Mouse (Mus musculus): ENCODE measurements at regions not wholly inside any gene's neighbourhood (a gene's known extent, or its start where the extent isn't known, plus 50 kb on each side); places are given as distances from the start of the nearest gene placed in this dataset.
"Not testable (repeated sequence)": the region's sequence is repeated elsewhere in the genome, so short reads cannot be mapped to it uniquely, and the experiment has no call there.

DNA sequence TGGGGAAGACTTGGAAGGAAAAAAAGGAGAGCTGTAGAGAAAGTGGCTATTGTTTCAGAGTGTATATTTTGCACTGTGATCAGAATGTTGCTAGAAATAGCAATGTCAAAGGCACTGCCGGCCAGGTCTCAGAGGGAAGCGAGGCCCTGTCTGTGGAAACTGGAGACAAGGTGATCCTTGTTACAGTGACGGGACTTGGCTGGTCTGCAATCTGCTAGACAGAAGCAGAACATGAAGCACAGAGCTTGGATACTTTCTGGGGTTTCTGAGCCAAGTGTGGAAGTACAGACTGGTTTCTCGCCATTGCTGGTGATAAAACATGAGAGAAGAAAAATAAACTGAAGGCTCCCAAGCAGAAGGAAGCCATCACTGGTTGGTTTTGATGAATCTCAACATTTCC is 198.3 kb upstream of the Slc7a14 start:
- DNase-seq (ENCODE audit: low spot score): peak; percentile 49

- no peak for DNase-seq (ENCODE audit: low spot score)
Measured at GRCm38 (mm10) chr3:31499201-31499968, 189.2 kb upstream of the Slc7a14 start.

GRCm38 (mm10) chr3:31495287-31495686 is 185.1 kb upstream of the Slc7a14 start:
- DNase-seq (ENCODE audit: low spot score): no peak

DNA sequence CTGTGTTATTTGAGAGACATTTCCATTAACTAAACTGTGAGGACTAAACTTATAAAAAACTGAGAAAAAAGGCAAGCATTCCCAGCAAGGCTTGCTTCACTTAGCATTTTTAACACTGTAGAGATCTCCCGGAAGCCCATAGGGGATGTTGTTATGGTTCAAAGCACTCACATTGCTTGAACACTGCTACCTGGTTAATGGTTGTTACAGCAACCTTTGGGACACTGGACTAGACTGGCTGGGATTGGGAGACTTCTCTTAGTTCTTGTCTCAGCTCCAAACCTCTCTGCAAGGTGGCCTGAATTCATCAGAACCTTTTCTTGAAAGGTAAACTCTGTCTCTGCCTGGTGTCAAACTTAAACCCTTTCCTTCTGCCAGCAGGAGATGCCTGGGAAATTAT is 184.5 kb upstream of the Slc7a14 start:
- DNase-seq (ENCODE audit: low spot score): no peak

- DNase-seq (ENCODE audit: low spot score): not testable (repeated sequence)
Measured at GRCm38 (mm10) chr3:31491736-31492135, 181.6 kb upstream of the Slc7a14 start.

GRCm38 (mm10) chr3:31487596-31487995 is 177.4 kb upstream of the Slc7a14 start:
- DNase-seq (ENCODE audit: low spot score): no peak

DNA sequence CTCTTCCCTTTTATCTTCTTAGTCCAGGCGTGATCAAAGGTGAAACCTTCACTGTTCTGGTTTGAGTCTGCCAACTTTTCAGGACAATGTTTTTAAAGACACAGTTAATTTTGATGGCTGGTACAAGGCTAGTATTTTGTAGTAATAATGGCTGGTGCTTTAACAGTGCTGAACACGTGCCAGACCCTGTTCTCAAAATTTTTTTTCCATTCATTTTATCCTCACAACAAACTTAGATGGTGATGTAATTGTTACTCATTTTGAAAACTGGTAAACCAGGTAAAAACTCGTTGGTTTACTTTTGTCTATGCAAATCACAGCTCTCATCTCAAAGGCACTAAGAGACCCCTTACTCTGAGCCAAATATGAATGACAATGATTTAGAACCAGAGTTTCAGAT is 171.8 kb upstream of the Slc7a14 start:
- no peak for DNase-seq (ENCODE audit: low spot score)

GRCm38 (mm10) chr3:31467882-31468281 is 157.7 kb upstream of the Slc7a14 start:
- no peak for DNase-seq (ENCODE audit: low spot score)

GRCm38 (mm10) chr3:31464260-31464659 is 154.1 kb upstream of the Slc7a14 start:
- no peak for DNase-seq (ENCODE audit: low spot score)

DNA sequence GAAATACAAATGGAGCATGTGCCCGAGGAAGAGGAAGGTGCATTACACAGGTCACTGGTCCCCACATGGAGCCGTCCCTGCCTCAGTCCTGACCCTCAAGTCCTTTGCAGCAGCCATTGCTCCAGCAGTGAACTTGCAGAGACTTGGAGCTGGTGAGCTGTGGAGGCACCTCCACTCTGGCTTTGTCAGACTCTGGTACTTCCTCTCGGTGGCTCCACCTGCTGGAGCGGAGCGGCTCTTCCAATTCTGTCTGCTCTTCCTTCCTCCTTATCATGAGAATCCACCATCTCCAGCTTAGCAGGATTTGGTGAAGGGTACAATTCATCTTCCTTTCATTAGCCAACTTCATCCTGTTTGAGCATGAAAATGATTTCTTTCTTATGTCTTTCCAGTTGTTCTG is 149.3 kb upstream of the Slc7a14 start:
- no peak for DNase-seq (ENCODE audit: low spot score)

DNA sequence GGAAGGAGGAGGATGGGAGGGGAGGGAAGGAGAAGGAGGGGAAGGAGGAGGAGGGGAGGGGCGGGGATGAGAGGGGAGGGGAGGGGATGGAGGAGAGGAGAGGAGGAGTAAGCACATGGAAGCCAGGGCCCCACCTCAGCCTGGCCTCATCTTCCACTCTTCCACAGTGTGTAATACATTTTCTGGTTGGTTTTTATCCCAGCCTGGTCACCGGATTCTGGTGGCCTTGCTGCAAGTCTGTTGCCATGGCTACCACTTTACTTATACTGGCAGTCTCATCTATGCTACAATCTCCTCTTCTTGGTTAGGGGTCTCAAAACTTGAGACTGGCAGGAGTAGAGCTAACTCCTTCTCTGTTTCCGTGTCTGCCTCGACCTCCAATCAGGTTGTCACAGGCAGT is 147.8 kb upstream of the Slc7a14 start:
- no peak for DNase-seq (ENCODE audit: low spot score)

DNA sequence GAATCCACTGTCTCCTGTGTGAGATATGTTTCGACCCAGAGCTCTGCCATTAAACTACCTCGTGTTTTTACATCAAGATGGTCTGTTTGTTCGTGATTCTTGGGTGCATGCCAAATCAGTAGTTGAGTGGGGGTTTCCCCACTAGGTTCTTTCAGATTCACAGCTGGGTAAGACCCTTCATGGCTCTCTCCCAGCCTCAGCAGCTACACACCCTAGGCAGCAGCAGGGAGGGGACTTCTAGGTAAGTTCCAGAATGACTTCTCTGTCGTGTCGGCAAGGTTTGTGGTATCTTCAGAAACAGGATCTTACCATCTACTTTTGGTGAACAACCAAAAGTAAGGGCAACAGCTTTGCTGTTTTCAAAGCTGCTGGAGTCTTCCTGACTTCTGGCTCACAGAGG is 144.9 kb upstream of the Slc7a14 start:
- no peak for DNase-seq (ENCODE audit: low spot score)

DNA sequence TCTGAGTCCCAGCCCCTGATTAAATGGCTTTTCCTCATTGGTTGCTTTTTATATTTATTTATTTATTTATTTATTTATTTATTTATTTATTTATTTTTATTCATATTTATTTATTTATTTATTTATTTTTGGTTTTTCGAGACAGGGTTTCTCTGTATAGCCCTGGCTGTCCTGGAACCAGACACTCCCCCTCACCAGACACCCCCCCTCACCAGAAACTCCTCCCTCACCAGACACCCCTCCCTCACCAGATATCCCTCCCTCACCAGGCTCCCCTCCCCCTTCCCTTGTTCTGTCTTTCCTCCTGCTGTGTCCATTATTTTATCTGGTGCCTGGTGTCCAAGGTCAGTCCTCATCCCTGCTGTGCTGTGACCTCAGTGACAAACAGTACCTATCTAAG is 134.7 kb upstream of the Slc7a14 start:
- no peak for DNase-seq (ENCODE audit: low spot score)

DNA sequence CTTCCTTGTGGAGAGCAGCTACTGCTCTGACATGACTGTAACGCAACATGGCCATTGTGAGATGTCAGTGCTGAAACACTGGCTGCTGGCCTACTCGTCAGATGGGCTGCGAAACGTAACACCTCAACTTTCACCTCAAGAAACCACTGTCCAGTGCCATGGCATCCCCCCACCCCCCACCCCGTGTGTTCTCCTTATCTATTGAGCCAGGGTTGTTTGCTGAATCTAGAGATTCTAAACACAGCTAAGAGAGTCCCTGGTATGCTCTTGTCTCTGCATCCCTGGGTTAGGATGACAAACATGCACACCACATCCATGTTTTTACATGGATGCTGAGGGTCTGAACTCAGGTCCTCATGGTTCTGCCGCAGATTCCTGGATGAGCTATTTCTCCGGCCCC is 134.1 kb upstream of the Slc7a14 start:
- no peak for DNase-seq (ENCODE audit: low spot score)

- DNase-seq (ENCODE audit: low spot score): no peak
Measured at GRCm38 (mm10) chr3:31443894-31444293, 133.7 kb upstream of the Slc7a14 start.

GRCm38 (mm10) chr3:31440282-31440681 is 130.1 kb upstream of the Slc7a14 start:
- DNase-seq (ENCODE audit: low spot score): no peak

DNA sequence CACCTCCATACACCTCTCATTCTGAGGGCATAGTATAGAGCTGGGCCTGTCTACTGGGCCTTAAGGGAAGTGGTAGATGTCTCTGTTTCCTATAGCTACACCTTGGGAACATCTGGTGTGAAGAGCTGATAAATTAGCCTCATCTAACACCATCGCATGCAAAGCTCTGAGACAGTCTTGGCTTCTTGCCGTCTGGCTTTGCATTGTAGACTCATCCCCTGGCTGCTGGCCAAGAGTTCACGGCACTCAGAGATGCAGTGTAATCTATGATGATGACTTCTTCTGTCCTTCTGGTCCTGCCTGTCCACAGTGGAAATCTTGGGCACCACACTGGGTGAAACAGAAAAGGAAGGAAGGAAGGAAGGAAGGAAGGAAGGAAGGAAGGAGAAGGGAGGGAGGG is 127.8 kb upstream of the Slc7a14 start:
- no peak for DNase-seq (ENCODE audit: low spot score)

GRCm38 (mm10) chr3:31435204-31435963 is 125.2 kb upstream of the Slc7a14 start:
- DNase-seq (ENCODE audit: low spot score): no peak

DNA sequence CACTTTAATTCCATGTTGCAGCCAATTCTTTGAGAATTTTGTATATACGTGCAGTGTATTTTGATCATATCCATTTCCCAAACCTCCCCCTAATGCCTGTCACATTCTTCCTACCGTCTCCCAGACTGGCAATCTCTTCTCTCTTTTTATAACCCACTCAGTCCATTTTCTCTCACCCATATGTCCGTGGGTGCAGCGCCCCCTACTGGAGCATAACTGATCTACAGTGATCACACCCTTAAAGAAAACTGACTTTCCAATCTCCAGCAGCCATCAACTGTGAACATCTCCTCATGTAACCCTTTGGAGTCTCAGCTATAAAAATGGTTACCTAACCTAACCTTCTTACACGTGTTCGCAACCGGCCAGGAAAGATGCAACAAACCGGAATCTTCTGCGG is 123.0 kb upstream of the Slc7a14 start:
- DNase-seq (ENCODE audit: low spot score): no peak

DNA sequence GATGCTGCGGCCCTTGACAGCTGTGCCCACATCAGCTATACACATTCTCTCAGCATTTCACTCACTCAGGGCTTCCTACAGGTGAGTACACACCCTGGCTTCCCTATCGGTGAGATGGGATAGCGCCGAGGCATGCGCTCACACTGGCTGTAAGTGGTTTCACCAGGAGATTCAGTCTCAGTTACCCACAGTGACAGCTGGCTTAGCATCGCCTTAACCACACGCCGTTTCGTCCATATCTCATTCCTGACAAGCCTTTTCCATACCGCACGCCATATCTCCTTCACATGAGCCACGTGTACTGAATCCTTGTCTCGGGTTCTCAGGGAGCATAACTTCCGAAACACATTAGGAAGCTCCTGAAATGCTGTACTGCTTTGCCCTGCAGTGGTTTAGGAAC is 113.3 kb upstream of the Slc7a14 start:
- no peak for DNase-seq (ENCODE audit: low spot score)

DNA sequence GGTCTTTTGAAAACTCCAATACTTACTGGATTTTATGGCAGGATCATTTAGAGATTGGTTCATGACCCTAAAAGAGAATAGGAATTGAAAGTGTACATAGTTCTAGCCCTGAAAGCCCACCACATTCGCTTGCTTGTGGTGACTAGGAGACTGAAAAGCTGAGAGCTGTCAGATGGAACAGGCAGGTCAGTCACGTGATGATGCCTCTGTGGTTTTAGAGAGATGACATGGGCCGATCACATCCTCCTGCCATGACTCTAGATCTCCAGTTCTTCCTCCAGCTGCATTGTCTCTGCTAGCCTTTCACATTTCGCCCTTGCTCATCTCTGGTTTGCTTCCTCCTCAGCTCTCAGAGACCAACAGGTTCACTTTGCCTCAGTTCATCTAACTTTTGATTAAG is 98.6 kb upstream of the Slc7a14 start:
- no peak for DNase-seq (ENCODE audit: low spot score)

DNA sequence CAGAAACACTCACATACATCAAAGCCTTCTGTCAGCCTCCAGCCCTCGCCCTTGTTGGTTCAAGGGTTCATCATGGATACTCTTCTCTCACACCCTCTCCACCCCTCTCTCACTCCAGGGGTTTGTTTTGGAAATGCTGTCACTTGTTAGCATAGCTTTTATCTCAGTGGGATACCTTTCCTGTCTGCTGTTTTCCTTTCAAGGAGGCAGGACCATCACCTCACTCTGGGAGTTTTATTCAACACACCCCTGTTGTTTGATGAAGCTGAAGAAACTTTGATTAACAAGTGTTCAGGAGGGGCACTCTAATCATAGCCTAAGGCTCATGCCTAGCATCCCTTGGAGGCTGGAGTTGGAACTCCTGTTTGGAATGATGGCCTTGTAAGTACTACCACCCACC is 95.7 kb upstream of the Slc7a14 start:
- DNase-seq (ENCODE audit: low spot score): no peak

- no peak for DNase-seq (ENCODE audit: low spot score)
Measured at GRCm38 (mm10) chr3:31399136-31399535, 89.0 kb upstream of the Slc7a14 start.

Measured in heart, adult 8-10 months (tissue).